Mouse (Mus musculus) intestine, embryonic 15.5 days (tissue): ENCODE measurements around the gene Large1. TPM values are rescaled to one million over a fixed set of nuclear protein-coding genes. Genes with fewer than 3 reads are reported as not detected.
"Not testable (repeated sequence)": the region's sequence is repeated elsewhere in the genome, so short reads cannot be mapped to it uniquely, and the experiment has no call there.

Experiments
- ATAC-seq: fragments of 200-750 bp; cut with Nextera tagmentation; 2 replicates; pipeline ENCODE4 v1.8.0; 2017; ENCODE audit warnings: moderate TSS enrichment, moderate library complexity
- H3K27ac ChIP-seq: fragments of 300-500 bp; sonication (generic); 2 replicates; pipeline ENCODE4 v1.5.1; 2015; ENCODE audit warnings: mild to moderate bottlenecking, inconsistent platforms
- H3K27me3 ChIP-seq: fragments of 300-500 bp; sonication (generic); replicated peaks from 2 replicates; pipeline ENCODE4 v1.6.1; 2015; ENCODE audit warnings: inconsistent platforms
- H3K36me3 ChIP-seq: fragments of 300-500 bp; sonication (generic); 2 replicates; pipeline ENCODE4 v1.6.1; 2015; ENCODE audit warnings: inconsistent platforms
- H3K4me1 ChIP-seq: fragments of 300-500 bp; sonication (generic); replicated peaks from 2 replicates; pipeline ENCODE4 v1.6.1; 2015; ENCODE audit warnings: inconsistent platforms
- H3K4me2 ChIP-seq: fragments of 300-500 bp; sonication (generic); replicated peaks from 2 replicates; pipeline ENCODE4 v1.6.1; 2015; ENCODE audit warnings: mild to moderate bottlenecking, inconsistent platforms
- H3K4me3 ChIP-seq: fragments of 300-500 bp; sonication (generic); replicated peaks from 2 replicates; pipeline ENCODE4 v1.5.1; 2015; ENCODE audit warnings: inconsistent platforms
- H3K9ac ChIP-seq: fragments of 300-500 bp; sonication (generic); 2 replicates; pipeline ENCODE4 v1.6.1; 2015; ENCODE audit warnings: inconsistent platforms
- H3K9me3 ChIP-seq: fragments of 300-500 bp; sonication (generic); 2 replicates; pipeline ENCODE4 v1.6.1; 2016; ENCODE audit warnings: inconsistent platforms
- WGBS: fragments of 180-500 bp; shearing (Covaris S2); methylation state at CpG from one replicate; pipeline ENCODE4 v1.1.7; 2015; 5-methylcytosine and 5-hydroxymethylcytosine counted together
- polyA plus RNA-seq: library from polyadenylated mRNA; unstranded; fragments of >200 nt; fragmentation: Nextera tagmentation; extraction: Ambion mirVana; gene quantifications from 2 replicates; pipeline ENCODE4 v1.2.1, GENCODE M21; 2015

Gene Large1
- polyA plus RNA-seq, 1 experiment from 2014 or later, result 6.5 TPM

- Histone ChIP-seq H3K4me1 (no peaks in the 10 kb centered on the region), H3K27me3 (no peaks in the 10 kb centered on the region), H3K36me3 (no peaks in the 10 kb centered on the region), H3K9ac (no peak overlapping the region), H3K4me2 (no peak overlapping the region), H3K27ac (no peak overlapping the region), H3K9me3 (no peaks in the 10 kb centered on the region), H3K4me3 (no peak overlapping the region)
- WGBS, result 56% methylated on average over 6 of the region's 6 CpGs
- peak; percentile 89 for ATAC-seq
These were observed 217.9 kb downstream of the Large1 start for GRCm38 (mm10) chr8:73135397-73135796.

- Histone ChIP-seq H3K4me3 (no peak overlapping the region), H3K4me1 (no peaks in the 10 kb centered on the region), H3K27me3 (no peaks in the 10 kb centered on the region), H3K36me3 (no peaks in the 10 kb centered on the region), H3K9me3 (no peaks in the 10 kb centered on the region), H3K27ac (no peak overlapping the region), H3K4me2 (no peak overlapping the region), H3K9ac (no peak overlapping the region)
- 91% methylated on average over 2 of the region's 2 CpGs for WGBS
- no peak for ATAC-seq
These were observed 221.3 kb downstream of the Large1 start for GRCm38 (mm10) chr8:73132080-73132479.

- no peak overlapping the region for H3K27ac ChIP-seq
- H3K9me3 ChIP-seq, result no peaks in the 10 kb centered on the region
- H3K27me3 ChIP-seq, result no peaks in the 10 kb centered on the region
- no peaks in the 10 kb centered on the region for H3K36me3 ChIP-seq
- H3K9ac ChIP-seq, result no peak overlapping the region
- ATAC-seq, result peak; percentile 88
- 0 out of 2 replicates have a peak, but pooled peaks cover 4% of the 10 kb centered on the region for H3K4me1 ChIP-seq
- no peak overlapping the region for H3K4me3 ChIP-seq
- WGBS, result 22% methylated on average over 5 of the region's 5 CpGs
- no peak overlapping the region for H3K4me2 ChIP-seq
These were observed 229.4 kb downstream of the Large1 start for GRCm38 (mm10) chr8:73123864-73124499.

- no peaks in the 10 kb centered on the region for H3K4me1 ChIP-seq
- H3K4me2 ChIP-seq, result no peak overlapping the region
- no peaks in the 10 kb centered on the region for H3K27me3 ChIP-seq
- H3K27ac ChIP-seq, result no peak overlapping the region
- H3K4me3 ChIP-seq, result no peak overlapping the region
- ATAC-seq, result no peak
- H3K9me3 ChIP-seq, result no peaks in the 10 kb centered on the region
- H3K36me3 ChIP-seq, result no peaks in the 10 kb centered on the region
- WGBS, result 94% methylated on average over 1 of the region's 1 CpGs
- H3K9ac ChIP-seq, result no peak overlapping the region
These were observed 240.9 kb downstream of the Large1 start for GRCm38 (mm10) chr8:73112332-73112895.

GRCm38 (mm10) chr8:73104089-73104488 lies 249.3 kb downstream of the Large1 start:
- no peaks in the 10 kb centered on the region for H3K4me1 ChIP-seq
- H3K9me3 ChIP-seq, result no peaks in the 10 kb centered on the region
- H3K27me3 ChIP-seq, result no peaks in the 10 kb centered on the region
- WGBS, result 52% methylated on average over 1 of the region's 1 CpGs
- no peak overlapping the region for H3K9ac ChIP-seq
- no peaks in the 10 kb centered on the region for H3K36me3 ChIP-seq
- no peak overlapping the region for H3K27ac ChIP-seq
- H3K4me3 ChIP-seq, result no peak overlapping the region
- ATAC-seq, result no peak
- no peak overlapping the region for H3K4me2 ChIP-seq

GRCm38 (mm10) chr8:73101069-73101468 lies 252.3 kb downstream of the Large1 start:
- no peaks in the 10 kb centered on the region for H3K9me3 ChIP-seq
- H3K9ac ChIP-seq, result no peak overlapping the region
- H3K4me1 ChIP-seq, result no peaks in the 10 kb centered on the region
- H3K27ac ChIP-seq, result no peak overlapping the region
- 26% methylated on average over 5 of the region's 5 CpGs for WGBS
- H3K4me3 ChIP-seq, result no peak overlapping the region
- H3K36me3 ChIP-seq, result no peaks in the 10 kb centered on the region
- no peak overlapping the region for H3K4me2 ChIP-seq
- peak; percentile 81 for ATAC-seq
- H3K27me3 ChIP-seq, result no peaks in the 10 kb centered on the region

GRCm38 (mm10) chr8:73100607-73101006 lies 252.7 kb downstream of the Large1 start:
- H3K27me3 ChIP-seq, H3K4me2 ChIP-seq, H3K27ac ChIP-seq, H3K9ac ChIP-seq, H3K4me3 ChIP-seq, H3K36me3 ChIP-seq, H3K9me3 ChIP-seq, H3K4me1 ChIP-seq: not testable (repeated sequence)
- ATAC-seq, result peak; percentile 92
- 11% methylated on average over 3 of the region's 3 CpGs for WGBS

GRCm38 (mm10) chr8:73099542-73099941 lies 253.8 kb downstream of the Large1 start:
- no peak for ATAC-seq
- no peak overlapping the region for H3K9ac ChIP-seq
- 89% methylated on average over 3 of the region's 3 CpGs for WGBS

GRCm38 (mm10) chr8:73096952-73097351 lies 256.4 kb downstream of the Large1 start:
- H3K4me3 ChIP-seq, result no peak overlapping the region
- no peak overlapping the region for H3K27ac ChIP-seq
- no peak overlapping the region for H3K4me2 ChIP-seq
- 75% methylated on average over 2 of the region's 2 CpGs for WGBS
- no peaks in the 10 kb centered on the region for H3K27me3 ChIP-seq
- no peaks in the 10 kb centered on the region for H3K9me3 ChIP-seq
- no peak overlapping the region for H3K9ac ChIP-seq
- H3K36me3 ChIP-seq, result no peaks in the 10 kb centered on the region
- H3K4me1 ChIP-seq, result no peaks in the 10 kb centered on the region
- no peak for ATAC-seq

More at GRCm38 (mm10) chr8:73099542-73099941, 253.8 kb downstream of the Large1 start:
- Histone ChIP-seq H3K4me3 (no peak overlapping the region), H3K27ac (no peak overlapping the region), H3K27me3 (no peaks in the 10 kb centered on the region), H3K4me1 (no peaks in the 10 kb centered on the region), H3K36me3 (no peaks in the 10 kb centered on the region), H3K9me3 (no peaks in the 10 kb centered on the region), H3K4me2 (no peak overlapping the region)

GRCm38 (mm10) chr8:73077746-73078145 lies 275.6 kb downstream of the Large1 start:
- H3K4me2 ChIP-seq, H3K4me3 ChIP-seq, H3K27ac ChIP-seq, H3K9ac ChIP-seq, H3K36me3 ChIP-seq, H3K27me3 ChIP-seq, H3K4me1 ChIP-seq, H3K9me3 ChIP-seq, ATAC-seq: not testable (repeated sequence)
- WGBS, result 85% methylated on average over 1 of the region's 1 CpGs

GRCm38 (mm10) chr8:73061410-73061809 lies 291.9 kb downstream of the Large1 start:
- Histone ChIP-seq H3K9ac (no peak overlapping the region), H3K36me3 (no peaks in the 10 kb centered on the region), H3K9me3 (no peaks in the 10 kb centered on the region), H3K27ac (no peak overlapping the region), H3K4me3 (no peak overlapping the region), H3K27me3 (no peaks in the 10 kb centered on the region), H3K4me1 (no peaks in the 10 kb centered on the region), H3K4me2 (no peak overlapping the region)
- no peak for ATAC-seq
- 32% methylated on average over 1 of the region's 1 CpGs for WGBS

GRCm38 (mm10) chr8:73054726-73055125 lies 298.6 kb downstream of the Large1 start:
- H3K9me3 ChIP-seq, result no peaks in the 10 kb centered on the region
- H3K4me1 ChIP-seq, result no peaks in the 10 kb centered on the region
- no peaks in the 10 kb centered on the region for H3K27me3 ChIP-seq
- H3K9ac ChIP-seq, result no peak overlapping the region
- H3K36me3 ChIP-seq, result no peaks in the 10 kb centered on the region
- no peak overlapping the region for H3K27ac ChIP-seq
- WGBS, result 67% methylated on average over 1 of the region's 1 CpGs
- no peak for ATAC-seq
- H3K4me3 ChIP-seq, result no peak overlapping the region
- H3K4me2 ChIP-seq, result no peak overlapping the region

- no peak overlapping the region for H3K27ac ChIP-seq
- ATAC-seq, result no peak
- no peak overlapping the region for H3K4me3 ChIP-seq
- no peak overlapping the region for H3K4me2 ChIP-seq
- H3K9ac ChIP-seq, result no peak overlapping the region
- WGBS, result 88% methylated on average over 3 of the region's 3 CpGs
- no peaks in the 10 kb centered on the region for H3K4me1 ChIP-seq
- no peaks in the 10 kb centered on the region for H3K36me3 ChIP-seq
- no peaks in the 10 kb centered on the region for H3K27me3 ChIP-seq
- no peaks in the 10 kb centered on the region for H3K9me3 ChIP-seq
These were observed 299.5 kb downstream of the Large1 start for GRCm38 (mm10) chr8:73053878-73054277.
